Mouse (Mus musculus) MEL (cell line): ENCODE data around the gene Sipa1l3. TPM values are rescaled to one million over a fixed set of nuclear protein-coding genes. Genes with fewer than 3 reads are reported as not detected.

ENCODE experiments used
- DNase-seq: peaks from one replicate; pipeline ENCODE4 v3.0.0; 2011; ENCODE audit warnings: low read depth, low spot score
- H3K27ac ChIP-seq: 2 replicates; pipeline ENCODE4 v1.5.1; 2012; ENCODE audit warnings: low read depth, mild to moderate bottlenecking, control low read depth, low read length, moderate library complexity; ENCODE audit not compliant: control insufficient read depth
- H3K27me3 ChIP-seq, 2 experiments: fragments of 150-350 bp in 1 of 2; sonication (generic) in 1 of 2; 2 replicates each; pipeline ENCODE4 v1.6.1; 2012; ENCODE audit warnings: low read length in 2 of 2, mild to moderate bottlenecking in 2 of 2, improper control_type of control experiment in 1 of 2, moderate library complexity in 1 of 2; ENCODE audit not compliant: insufficient read depth in 2 of 2, control insufficient read depth in 1 of 2
- H3K36me3 ChIP-seq, 2 experiments: 2 replicates each; pipeline ENCODE4 v1.6.1; 2012 to 2014; ENCODE audit warnings: low read length in 2 of 2, improper control_type of control experiment in 1 of 2, inconsistent platforms in 1 of 2, mild to moderate bottlenecking in 1 of 2; ENCODE audit not compliant: insufficient read depth in 2 of 2, control insufficient read depth in 1 of 2
- H3K4me1 ChIP-seq, 2 experiments: fragments of 150-350 bp in 1 of 2; sonication (generic) in 1 of 2; 2 replicates each; pipeline ENCODE4 v1.6.1; 2012; ENCODE audit warnings: low read length in 2 of 2, improper control_type of control experiment in 1 of 2, mild to moderate bottlenecking in 1 of 2; ENCODE audit not compliant: insufficient read depth in 2 of 2, control insufficient read depth in 1 of 2
- H3K4me3 ChIP-seq, 2 experiments: fragments of 150-350 bp in 1 of 2; sonication (generic) in 1 of 2; 2 replicates each; pipeline ENCODE4 v1.5.1; 2012; ENCODE audit warnings: low read depth in 2 of 2, low read length in 2 of 2, mild to moderate bottlenecking in 2 of 2, moderate library complexity in 2 of 2, control low read depth in 1 of 2, improper control_type of control experiment in 1 of 2; ENCODE audit not compliant: control insufficient read depth in 1 of 2, insufficient read depth in 1 of 2
- H3K79me2 ChIP-seq: 2 replicates; pipeline ENCODE4 v1.6.1; 2012; ENCODE audit warnings: mild to moderate bottlenecking, low read length, moderate library complexity; ENCODE audit not compliant: control insufficient read depth, poor library complexity, insufficient read depth
- H3K9ac ChIP-seq: 2 replicates; pipeline ENCODE4 v1.6.1; 2012; ENCODE audit warnings: low read depth, mild to moderate bottlenecking, control low read depth, low read length, moderate library complexity; ENCODE audit not compliant: control insufficient read depth, poor library complexity, severe bottlenecking
- H3K9me3 ChIP-seq: fragments of 150-350 bp; sonication (generic); replicated peaks from 2 replicates; pipeline ENCODE4 v1.6.1; 2012; ENCODE audit warnings: mild to moderate bottlenecking, low read length, improper control_type of control experiment, moderate library complexity; ENCODE audit not compliant: insufficient read depth
- CHD2 ChIP-seq: IDR thresholded peaks from 2 replicates; pipeline ENCODE4 v1.6.1; 2011; ENCODE audit warnings: low read length, improper control_type of control experiment
- E2F4 ChIP-seq: IDR thresholded peaks from 2 replicates; pipeline ENCODE4 v1.6.1; 2011; ENCODE audit warnings: low read depth, low read length, improper control_type of control experiment, borderline replicate concordance
- EP300 ChIP-seq, 2 experiments: IDR thresholded peaks; 2 replicates each; pipeline ENCODE4 v1.6.1; 2011; ENCODE audit warnings: improper control_type of control experiment in 2 of 2, low read length in 2 of 2, low read depth in 1 of 2, mild to moderate bottlenecking in 1 of 2
- ETS1 ChIP-seq: IDR thresholded peaks from 2 replicates; pipeline ENCODE4 v1.6.1; 2012; ENCODE audit warnings: low read depth, mild to moderate bottlenecking, inconsistent platforms, low read length, improper control_type of control experiment, moderate library complexity
- GABPA ChIP-seq: IDR thresholded peaks from 2 replicates; pipeline ENCODE4 v1.6.1; 2012; ENCODE audit warnings: low read depth, mild to moderate bottlenecking, inconsistent platforms, low read length, improper control_type of control experiment, moderate library complexity
- GATA1 ChIP-seq: IDR thresholded peaks from 2 replicates; pipeline ENCODE4 v1.6.1; 2011; ENCODE audit warnings: low read depth, low read length, improper control_type of control experiment
- MAFK ChIP-seq: IDR thresholded peaks from 2 replicates; pipeline ENCODE4 v1.6.1; 2011; ENCODE audit warnings: low read depth, mild to moderate bottlenecking, low read length, improper control_type of control experiment, borderline replicate concordance
- MAZ ChIP-seq: IDR thresholded peaks from 2 replicates; pipeline ENCODE4 v1.6.1; 2012; ENCODE audit warnings: low read depth, mild to moderate bottlenecking, inconsistent platforms, low read length, improper control_type of control experiment
- RCOR1 ChIP-seq: IDR thresholded peaks from 2 replicates; pipeline ENCODE4 v1.6.1; 2012; ENCODE audit warnings: low read depth, mild to moderate bottlenecking, inconsistent platforms, low read length, improper control_type of control experiment
- SIN3A ChIP-seq: IDR thresholded peaks from 2 replicates; pipeline ENCODE4 v1.6.1; 2012; ENCODE audit warnings: low read length, improper control_type of control experiment, inconsistent platforms
- SMC3 ChIP-seq: IDR thresholded peaks from 2 replicates; pipeline ENCODE4 v1.6.1; 2011; ENCODE audit warnings: low read depth, low read length, improper control_type of control experiment
- TAL1 ChIP-seq: IDR thresholded peaks from 2 replicates; pipeline ENCODE4 v1.6.1; 2012; ENCODE audit warnings: mild to moderate bottlenecking, inconsistent platforms, low read length, moderate library complexity, mixed read lengths
- USF1 ChIP-seq: IDR thresholded peaks from 2 replicates; pipeline ENCODE4 v1.6.1; 2014; ENCODE audit warnings: low read depth, mild to moderate bottlenecking, inconsistent platforms, low read length, improper control_type of control experiment, moderate library complexity
- USF2 ChIP-seq, 2 experiments: IDR thresholded peaks; 2 replicates each; pipeline ENCODE4 v1.6.1; 2011 to 2012; ENCODE audit warnings: improper control_type of control experiment in 2 of 2, low read length in 2 of 2, borderline replicate concordance in 1 of 2, inconsistent platforms in 1 of 2, low read depth in 1 of 2, mild to moderate bottlenecking in 1 of 2; ENCODE audit not compliant: insufficient read depth in 1 of 2
- polyA plus RNA-seq, 2 experiments: library from polyadenylated mRNA; stranded (reverse) in 1 of 2; unstranded in 1 of 2; fragments of >175 nt in 1 of 2; fragments of >200 nt in 1 of 2; gene quantifications; 2 replicates each; pipeline versions ENCODE4 v1.2.1 to v1.2.4; 2012; ENCODE audit warnings: low replicate concordance in 2 of 2, low read depth in 1 of 2; ENCODE audit not compliant: insufficient read length in 2 of 2, insufficient read depth in 1 of 2, missing spikeins in 1 of 2
- total RNA-seq: library from RNA; depleted of rRNA; stranded (reverse); fragments of 300-350 nt; gene quantifications from 2 replicates; pipeline ENCODE4 v1.2.3, GENCODE M21; 2012

Gene Sipa1l3
- total and polyA plus RNA-seq, 3 experiments, result 14.9 to 49.4 TPM; not detected in 1

GRCm38 (mm10) chr7:29293131-29294065, 225.0 kb downstream of the Sipa1l3 start:
- H3K4me3 ChIP-seq, result no peak overlapping the region
- no peak overlapping the region for H3K9ac ChIP-seq
- no peaks in the 10 kb centered on the region; a peak in 1 of 4 replicates for H3K36me3 ChIP-seq
- H3K27me3 ChIP-seq, result no peaks in the 10 kb centered on the region
- H3K9me3 ChIP-seq, result no peaks in the 10 kb centered on the region
- TF ChIP-seq ETS1, result no peak
- no peak for TF ChIP-seq MAFK
- no peak for TF ChIP-seq TAL1
- TF ChIP-seq SMC3, result no peak
- H3K27ac ChIP-seq, result no peak overlapping the region
- H3K79me2 ChIP-seq, result no peaks in the 10 kb centered on the region
- DNase-seq, result no peak
- H3K4me1 ChIP-seq, result peaks cover 5 to 12% of the 10 kb centered on the region in 2 experiments; a peak in 1 of 4 replicates

DNA sequence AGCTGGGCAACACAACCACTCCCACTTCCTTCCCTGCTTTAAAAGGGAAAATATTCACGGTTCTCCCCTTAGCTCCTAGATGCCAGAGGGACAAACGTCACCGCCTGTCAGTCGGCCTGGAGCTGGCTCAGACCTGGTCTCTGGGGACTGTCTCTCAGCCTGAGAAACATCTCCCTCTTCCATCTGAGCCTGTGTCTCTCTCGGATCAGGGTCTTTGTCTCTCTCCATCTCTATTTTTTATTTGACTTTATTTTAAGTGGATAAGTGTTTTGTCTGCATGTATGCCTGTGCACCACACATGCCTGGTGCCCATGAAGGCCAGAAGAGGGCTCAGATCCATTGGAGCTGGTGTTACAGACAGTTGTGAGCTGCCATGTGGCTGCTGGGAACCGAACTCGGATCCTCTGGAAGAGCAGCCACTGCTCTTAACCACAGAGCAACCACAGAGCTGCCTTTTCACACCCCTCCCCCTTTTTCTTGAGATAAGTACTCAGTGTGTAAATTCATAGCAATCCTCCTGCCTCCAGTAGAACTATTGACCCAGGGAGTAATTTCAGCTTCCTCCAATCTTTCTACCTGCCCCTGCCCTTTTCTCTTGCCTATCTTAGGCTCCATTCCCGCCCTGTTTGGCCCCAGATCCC, 225.9 kb downstream of the Sipa1l3 start:
- Histone ChIP-seq H3K79me2 (no peaks in the 10 kb centered on the region), H3K27ac (no peak overlapping the region), H3K9ac (no peak overlapping the region), H3K27me3 (no peaks in the 10 kb centered on the region), H3K4me3 (no peak overlapping the region), H3K36me3 (no peaks in the 10 kb centered on the region; a peak in 1 of 4 replicates), H3K9me3 (no peaks in the 10 kb centered on the region), H3K4me1 (peaks cover 5 to 12% of the 10 kb centered on the region in 2 experiments; a peak in 1 of 4 replicates)
- DNase-seq, result peak; percentile 76
- TF ChIP-seq CHD2 (0 out of 2 replicates have a peak, but pooled peaks have one; percentile 16), USF1 (no peak), EP300 (IDR thresholded peaks at IDR 0.05; ENCODE audit: low read depth in 1 of 2, low read length in 2 of 2) (0 out of 4 replicates have a peak, but pooled peaks of 1 of the 2 experiments have one; percentile 43), ETS1 (peak; percentile 30; the same call in 1 of the 2 replicates), E2F4 (no peak), GATA1 (peak; percentile 49), MAZ (0 out of 2 replicates have a peak, but pooled peaks have one; percentile 59), GABPA (no peak), SIN3A (0 out of 2 replicates have a peak, but pooled peaks have one; percentile 25), RCOR1 (0 out of 2 replicates have a peak, but pooled peaks have one; percentile 34), USF2 (IDR thresholded peaks at IDR 0.05; ENCODE audit: borderline replicate concordance in 1 of 2, insufficient read depth in 1 of 2, low read depth in 1 of 2, low read length in 2 of 2) (no peak), SMC3 (peak; percentile 17; the same call in 1 of the 2 replicates)
- TF ChIP-seq, all 39 proteins: peak for 8
